Comparison of ENCODE assay signal across 7 mouse cellular contexts in genomic region chr4:66404201-66404711, GRCm38 (mm10). TPM values are rescaled to one million over a fixed set of nuclear protein-coding genes. Genes with fewer than 3 reads are reported as not detected.
DNase-seq lines count a peak whose midpoint lies in the region; ATAC-seq and TF ChIP-seq lines count a peak whose summit lies in the region.

TSS of gene Astn2 (minus strand) at chr4:66404611.

- H3K4me1 ChIP-seq in ES-Bruce4 (ENCODE audit: control insufficient read depth, insufficient read depth, low read length) (no peaks in the 10 kb centered on the region), ES-E14 (ENCODE audit: control insufficient read depth in 2 of 2, insufficient read depth in 2 of 2, low read length in 2 of 2, poor library complexity in 1 of 2) (no peaks in the 10 kb centered on the region)
- peaks cover 24% of the 10 kb centered on the region for H3K4me1 ChIP-seq in hindbrain, embryonic 10.5 days (replicated peaks)
- peaks cover 18% of the 10 kb centered on the region for H3K4me1 ChIP-seq in midbrain, embryonic 12.5 days

- no peak for DNase-seq in ES-E14 (ENCODE audit: low read depth, low spot score)
- DNase-seq in embryo, embryonic 9.5 days (ENCODE audit: extremely low spot score), result peak; percentile 60
- peak; percentile 57 for DNase-seq in hindbrain, embryonic 10.5 days (ENCODE audit: low spot score)
- peak in 1 of 2 experiments; percentile 59 for DNase-seq in left cerebral cortex, postnatal 10 days (ENCODE audit: extremely low spot score in 1 of 2, low spot score in 2 of 2)
- DNase-seq in thymus, adult 18-20 months, result no peak

- in situ Hi-C loops in ES-E14 (cut with MboI; ENCODE audit: low sequenced_read_pairs in 2 of 2, unreplicated experiment in 2 of 2), result no loop called here

- H3K27ac ChIP-seq in ES-Bruce4 (ENCODE audit: insufficient read depth, low read length) (no peak within 1 kb of the TSS), ES-E14 (ENCODE audit: insufficient read depth, low read depth, low read length, poor library complexity, severe bottlenecking) (no peak within 1 kb of the TSS)
- peak within 1 kb of the TSS; percentile 88 for H3K27ac ChIP-seq in hindbrain, embryonic 10.5 days
- peak within 1 kb of the TSS; percentile 73 for H3K27ac ChIP-seq in midbrain, embryonic 12.5 days (replicated peaks)

- no peak for TF ChIP-seq EP300 in ES-Bruce4 (IDR thresholded peaks at IDR 0.05; ENCODE audit: insufficient read depth, low read depth, low read length)

- ATAC-seq in midbrain, embryonic 12.5 days (ENCODE audit: low FRiP score, low read depth), result peak; percentile 78

- H3K9ac ChIP-seq in ES-Bruce4 (ENCODE audit: low read depth, poor library complexity, severe bottlenecking) (peak within 1 kb of the TSS; percentile 93), ES-E14 (ENCODE audit: insufficient read depth, low read depth, low read length, poor library complexity, severe bottlenecking) (peak within 1 kb of the TSS; percentile 46; the same call in 1 of the 2 replicates)
- H3K9ac ChIP-seq in midbrain, embryonic 12.5 days (replicated peaks), result peak within 1 kb of the TSS; percentile 89

- no peak for TF ChIP-seq POLR2A in ES-Bruce4 (IDR thresholded peaks at IDR 0.05; ENCODE audit: insufficient read depth, low read length)

- TF ChIP-seq CTCF in ES-Bruce4 (IDR thresholded peaks at IDR 0.05; ENCODE audit: low read depth, low read length), result no peak

- H3K4me3 ChIP-seq in ES-Bruce4 (ENCODE audit: low read depth, low read length) (peak within 1 kb of the TSS; percentile 85), ES-E14 (ENCODE audit: insufficient read depth in 1 of 2, low read depth in 1 of 2, low read length in 2 of 2, poor library complexity in 1 of 2, severe bottlenecking in 1 of 2) (peak within 1 kb of the TSS; percentile 52 to 74)
- peak within 1 kb of the TSS; percentile 84 for H3K4me3 ChIP-seq in hindbrain, embryonic 10.5 days
- H3K4me3 ChIP-seq in midbrain, embryonic 12.5 days, result peak within 1 kb of the TSS; percentile 90

- intact Hi-C loops in left cerebral cortex, postnatal 10 days (cut with DNase I), result no loop called here

- H3K36me3 ChIP-seq in ES-Bruce4 (ENCODE audit: control insufficient read depth, insufficient read depth, low read length, poor library complexity, severe bottlenecking), result no peaks in the 10 kb centered on the region
- no peaks in the 10 kb centered on the region for H3K36me3 ChIP-seq in ES-E14 (ENCODE audit: control insufficient read depth, insufficient read depth, low read length, poor library complexity, severe bottlenecking)
- H3K36me3 ChIP-seq in hindbrain, embryonic 10.5 days, result no peaks in the 10 kb centered on the region
- H3K36me3 ChIP-seq in midbrain, embryonic 12.5 days, result no peaks in the 10 kb centered on the region

- WGBS in hindbrain, embryonic 10.5 days, result 1% methylated on average over 54 of the region's 56 CpGs
- 0% methylated on average over 21 of the region's 56 CpGs for WGBS in midbrain, embryonic 12.5 days

- H3K27me3 ChIP-seq in ES-Bruce4 (ENCODE audit: control insufficient read depth, insufficient read depth, low read length, poor library complexity, severe bottlenecking), result peaks cover 20% of the 10 kb centered on the region
- H3K27me3 ChIP-seq in hindbrain, embryonic 10.5 days (ENCODE audit: insufficient read depth, poor library complexity, severe bottlenecking), result peaks cover 51% of the 10 kb centered on the region
- H3K27me3 ChIP-seq in midbrain, embryonic 12.5 days, result peaks cover 50% of the 10 kb centered on the region

- peak within 1 kb of the TSS; percentile 90 for H3K4me2 ChIP-seq in midbrain, embryonic 12.5 days (replicated peaks)

- H3K9me3 ChIP-seq in ES-Bruce4 (replicated peaks; ENCODE audit: control insufficient read depth, insufficient read depth, low read length, poor library complexity, severe bottlenecking), result no peaks in the 10 kb centered on the region
- no peaks in the 10 kb centered on the region for H3K9me3 ChIP-seq in ES-E14 (ENCODE audit: control insufficient read depth, insufficient read depth, low read depth, low read length)
- no peaks in the 10 kb centered on the region for H3K9me3 ChIP-seq in hindbrain, embryonic 10.5 days
- H3K9me3 ChIP-seq in midbrain, embryonic 12.5 days, result no peaks in the 10 kb centered on the region

TF ChIP-seq in ES-E14, 5 proteins besides CTCF, POLR2A, EP300 and RAD21:
- TF ChIP-seq MAFK (IDR thresholded peaks at IDR 0.05; ENCODE audit: insufficient read depth, low read depth, low read length), result no peak
- no peak for TF ChIP-seq ZC3H11A (IDR thresholded peaks at IDR 0.05; ENCODE audit: borderline replicate concordance, low read depth, low read length)

RNA-seq across cellular contexts. Expression of gene Astn2, which starts in this region (rescaled TPM):
- 0.29 TPM in 1 of 2 replicates, not detected in the other for polyA plus RNA-seq in ES-Bruce4 (2011; ENCODE audit: insufficient read depth, insufficient read length, low read depth, missing spikeins)
- total RNA-seq in ES-E14 (2012; rRNA removed), result 0.04 and 0.16 TPM in 2 replicates
- polyA plus RNA-seq in hindbrain, embryonic 10.5 days (2016; fragmentation: Nextera tagmentation; extraction: Ambion mirVana), result 0.56 and 0.77 TPM in 2 replicates
- total RNA-seq in left cerebral cortex, postnatal 10 days (2021), result 10 to 100 TPM; 35.2 to 40.3 TPM
- 2.3 TPM in 2 replicates for polyA plus RNA-seq in midbrain, embryonic 12.5 days (2016; fragmentation: Nextera tagmentation; extraction: Ambion mirVana)

Comparison
In these comparisons a context has a peak if more than half of its experiments do, and no peak if none do; other contexts are left out.
1. RNA of gene Astn2 (total RNA-seq): 35.2 to 40.3 TPM in left cerebral cortex, postnatal 10 days; 0.04 to 0.16 TPM in ES-E14; every median in the first group is over 10 times any median in the second.
2. Peak in DNase-seq, H3K4me3 ChIP-seq and H3K27ac ChIP-seq in hindbrain, embryonic 10.5 days; RNA of the gene not detected or under 1 TPM.
3. Peak in every context shown above with its lines, with median percentiles within 50 percentile points of each other: H3K4me3 ChIP-seq and H3K9ac ChIP-seq.